Mouse (Mus musculus) liver, adult 2 months (tissue): Measurements from ENCODE around the gene Mief2.

Source experiments
- CTCF ChIP-seq: fragments of 200-500 bp; IDR thresholded peaks from 2 replicates; pipeline ENCODE4 v1.5.1; 2011; ENCODE audit warnings: low read depth, low read length, control low read depth
- POLR2A ChIP-seq: fragments of 200-500 bp; IDR thresholded peaks from 2 replicates; pipeline ENCODE4 v1.6.1; 2011; ENCODE audit warnings: low read length, control low read depth; ENCODE audit not compliant: insufficient read depth; ENCODE audit errors: extremely low read depth

DNA sequence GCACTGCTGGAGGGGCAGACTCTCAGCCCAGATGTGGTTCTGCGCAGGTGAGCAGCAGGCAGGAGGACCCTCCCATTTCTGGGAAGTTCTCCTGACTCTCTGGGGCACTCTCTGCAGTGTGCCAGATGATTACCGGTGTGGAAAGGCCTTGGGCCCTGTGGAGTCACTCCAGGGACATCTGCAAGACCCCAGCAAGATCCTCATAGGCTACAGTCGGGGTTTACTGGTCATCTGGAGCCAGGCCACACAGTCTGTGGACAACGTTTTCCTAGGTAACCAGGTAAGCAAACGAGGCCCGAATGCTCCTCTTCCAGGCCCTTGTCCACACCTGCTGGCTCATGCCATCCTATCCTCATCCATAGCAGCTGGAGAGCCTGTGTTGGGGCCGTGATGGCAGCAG is 22.1 kb upstream of the Mief2 start:
- no peak for TF ChIP-seq CTCF
- TF ChIP-seq POLR2A: no peak
